Mouse (Mus musculus) liver, adult 2 months (tissue): ENCODE measurements at regions not wholly inside any gene's neighbourhood (a gene's known extent, or its start where the extent isn't known, plus 50 kb on each side); places are given as distances from the start of the nearest gene placed in this dataset.

Source experiments
- CTCF ChIP-seq: fragments of 200-500 bp; IDR thresholded peaks from 2 replicates; pipeline ENCODE4 v1.5.1; 2011; ENCODE audit warnings: low read depth, low read length, control low read depth
- POLR2A ChIP-seq: fragments of 200-500 bp; IDR thresholded peaks from 2 replicates; pipeline ENCODE4 v1.6.1; 2011; ENCODE audit warnings: low read length, control low read depth; ENCODE audit not compliant: insufficient read depth; ENCODE audit errors: extremely low read depth

GRCm38 (mm10) chrX:57655483-57655882 lies 151.9 kb upstream of the Gpr101 start:
- TF ChIP-seq POLR2A: no peak
- TF ChIP-seq CTCF: no peak
